Mouse (Mus musculus) myocyte (in vitro differentiated cells): ENCODE results near the gene Ddx47.

Source experiments
- MYOG ChIP-seq, 3 experiments: IDR thresholded peaks; one replicate each; pipeline ENCODE4 v1.6.1; 2011; ENCODE audit warnings: control low read depth in 2 of 3, low read depth in 2 of 3, mild to moderate bottlenecking in 2 of 3; ENCODE audit not compliant: insufficient read length in 2 of 3, control insufficient read depth in 1 of 3, insufficient read depth in 1 of 3
- POLR2A ChIP-seq: IDR thresholded peaks from one replicate; pipeline ENCODE4 v1.6.1; 2011; ENCODE audit warnings: low read depth, mild to moderate bottlenecking, control low read depth, moderate library complexity; ENCODE audit not compliant: insufficient read length
- POLR2AphosphoS2 ChIP-seq: IDR thresholded peaks from one replicate; pipeline ENCODE4 v1.6.1; 2011; ENCODE audit warnings: low read depth, control low read depth; ENCODE audit not compliant: insufficient read length
- USF1 ChIP-seq: IDR thresholded peaks from one replicate; pipeline ENCODE4 v1.6.1; 2011; ENCODE audit warnings: low read depth, mild to moderate bottlenecking, control low read depth, moderate library complexity

- TF ChIP-seq POLR2AphosphoS2: no peak
- TF ChIP-seq POLR2A: no peak
- no peak for TF ChIP-seq MYOG (IDR thresholded peaks at IDR 0.05; ENCODE audit: control insufficient read depth in 1 of 3, insufficient read depth in 1 of 3, insufficient read length in 2 of 3, low read depth in 2 of 3)
- TF ChIP-seq USF1: no peak
Observed at GRCm38 (mm10) chr6:134969498-134969897, 41.9 kb upstream of the Ddx47 start.
